Mouse (Mus musculus) B cell, adult 67 days (primary cell): ENCODE results near the gene Taar8a. TPM values are rescaled to one million over a fixed set of nuclear protein-coding genes. Genes with fewer than 3 reads are reported as not detected.

Source experiments
- total RNA-seq, 2 experiments: library from RNA; stranded (reverse); gene quantifications; 4 replicates each; pipeline ENCODE4 v1.2.4; 2023

Taar8a gene
- not detected for total RNA-seq

GRCm38 (mm10) chr10:24076200-24076599 is at the start of gene Taar8a:
Gene Taar8a, plus strand, starts transcription at chr10:24076500.

DNA sequence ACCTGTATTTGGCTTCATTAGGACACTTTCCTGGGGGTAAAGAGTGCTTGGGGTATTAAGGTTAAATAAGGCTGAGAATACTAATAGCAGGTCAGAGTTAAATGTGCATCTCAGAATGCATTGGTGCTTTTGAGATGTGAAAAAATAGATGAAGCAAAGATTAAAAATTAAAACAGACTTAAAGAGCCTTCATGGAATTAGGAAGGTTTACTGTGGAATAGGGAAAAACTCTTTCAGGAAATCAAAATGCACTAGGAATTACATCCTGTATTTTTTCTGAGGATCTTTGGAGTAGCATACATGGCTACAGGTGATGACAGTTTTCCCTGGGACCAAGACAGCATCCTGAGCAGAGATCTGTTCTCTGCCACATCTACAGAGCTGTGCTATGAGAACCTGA is 49.4 kb upstream of the Taar8a start, which contains the start of gene Taar7d:
TSS of gene Taar7d (plus strand) at position 301 of the 400 bp plus-strand sequence.

GRCm38 (mm10) chr10:24037314-24037713 is 39.0 kb upstream of the Taar8a start, which contains the start of gene Taar7e:
Gene Taar7e, plus strand, starts transcription at chr10:24037614.

GRCm38 (mm10) chr10:24049210-24049609 is 27.1 kb upstream of the Taar8a start, which contains the start of gene Taar7f:
Gene Taar7f, plus strand, starts transcription at chr10:24049510.

GRCm38 (mm10) chr10:24092194-24092593 is 15.9 kb downstream of the Taar8a start, which contains the start of gene Taar8b:
Gene Taar8b, minus strand, starts transcription at chr10:24092294.

GRCm38 (mm10) chr10:24101812-24102211 is 25.5 kb downstream of the Taar8a start, which contains the start of gene Taar8c:
Gene Taar8c, minus strand, starts transcription at chr10:24101912.

GRCm38 (mm10) chr10:24109434-24109833 is 33.1 kb downstream of the Taar8a start, which contains the start of gene Taar9:
Gene Taar9, minus strand, starts transcription at chr10:24109534.

Other genes starting within 250 kb of the Taar8a start
- gene Vnn3, start 225.0 kb upstream of the Taar8a start, total RNA-seq = not detected
- not detected for gene Vnn1, start 181.8 kb upstream of the Taar8a start, total RNA-seq
- not detected for gene Taar1, start 156.1 kb upstream of the Taar8a start, total RNA-seq
- gene Taar2, start 137.9 kb upstream of the Taar8a start, total RNA-seq = not detected
- gene Taar3, start 126.9 kb upstream of the Taar8a start, total RNA-seq = not detected
- gene Taar4, start 116.0 kb upstream of the Taar8a start, total RNA-seq = not detected
- not detected for gene Taar5, start 105.8 kb upstream of the Taar8a start, total RNA-seq
- gene Taar6, start 90.9 kb upstream of the Taar8a start, total RNA-seq = not detected
- gene Taar7a, start 83.0 kb upstream of the Taar8a start, total RNA-seq = not detected
- gene Taar7b, start 76.6 kb upstream of the Taar8a start, total RNA-seq = not detected
- gene Taar7d, start 49.3 kb upstream of the Taar8a start, total RNA-seq = not detected
- gene Taar7e, start 38.9 kb upstream of the Taar8a start, total RNA-seq = not detected
- gene Taar7f, start 27.0 kb upstream of the Taar8a start, total RNA-seq = not detected
- not detected for gene Taar8b, start 15.8 kb downstream of the Taar8a start, total RNA-seq
- gene Taar8c, start 25.4 kb downstream of the Taar8a start, total RNA-seq = not detected
- gene Taar9, start 33.0 kb downstream of the Taar8a start, total RNA-seq = not detected
- 100 to 1,000 TPM; 104 to 126 TPM for gene Stx7, start 72.8 kb downstream of the Taar8a start, total RNA-seq
- gene Moxd1, start 147.0 kb downstream of the Taar8a start, total RNA-seq = not detected